Mouse (Mus musculus) liver (tissue): ENCODE results near the gene Iqcf1.
A peak's percentile ranks its signal among the peaks of the same experiment; 100 is the strongest.
"Not testable (repeated sequence)": the region's sequence is repeated elsewhere in the genome, so short reads cannot be mapped to it uniquely, and the experiment has no call there.

Experiments
- DNase-seq: peaks from one replicate; pipeline ENCODE4 v3.0.0-alpha.2; 2020; ENCODE audit warnings: mixed read lengths

The Iqcf1 gene

DNA sequence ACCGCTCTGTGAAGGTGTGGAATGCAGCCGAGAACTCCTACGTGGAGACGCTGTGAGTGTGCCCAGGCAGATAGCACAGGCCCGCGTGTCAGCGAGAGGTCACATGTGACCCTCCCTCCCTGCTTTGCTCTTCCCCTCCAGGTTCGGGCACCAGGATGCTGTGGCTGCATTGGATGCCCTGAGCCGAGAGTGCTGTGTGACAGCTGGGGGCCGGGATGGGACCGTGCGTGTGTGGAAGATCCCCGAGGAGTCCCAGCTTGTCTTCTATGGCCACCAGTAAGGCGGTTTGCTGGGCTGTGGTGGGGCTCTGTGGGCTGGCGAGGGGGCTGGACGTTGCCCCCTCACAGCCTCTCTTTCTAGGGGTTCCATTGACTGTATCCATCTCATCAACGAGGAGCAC lies 16.2 kb upstream of the Iqcf1 start:
- DNase-seq = no peak

DNA sequence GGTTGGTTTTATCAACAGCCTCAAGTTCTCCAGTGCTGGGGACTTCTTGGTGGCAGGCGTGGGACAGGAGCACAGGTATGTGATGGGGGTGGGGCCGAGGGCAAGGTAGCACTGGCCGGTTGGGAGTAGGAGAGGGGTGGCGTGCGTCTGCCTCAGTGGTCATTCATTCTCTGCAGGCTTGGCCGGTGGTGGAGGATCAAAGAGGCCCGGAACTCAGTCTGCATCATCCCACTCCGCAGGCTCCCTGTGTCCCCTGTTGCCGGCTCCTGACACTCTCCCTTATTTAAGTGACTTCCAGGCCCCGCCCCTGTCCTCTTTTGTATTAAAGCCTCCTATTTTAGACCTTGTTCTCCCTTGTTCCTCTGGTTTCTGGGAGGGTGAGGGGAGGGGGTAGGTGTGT lies 14.7 kb upstream of the Iqcf1 start:
- DNase-seq = no peak

DNA sequence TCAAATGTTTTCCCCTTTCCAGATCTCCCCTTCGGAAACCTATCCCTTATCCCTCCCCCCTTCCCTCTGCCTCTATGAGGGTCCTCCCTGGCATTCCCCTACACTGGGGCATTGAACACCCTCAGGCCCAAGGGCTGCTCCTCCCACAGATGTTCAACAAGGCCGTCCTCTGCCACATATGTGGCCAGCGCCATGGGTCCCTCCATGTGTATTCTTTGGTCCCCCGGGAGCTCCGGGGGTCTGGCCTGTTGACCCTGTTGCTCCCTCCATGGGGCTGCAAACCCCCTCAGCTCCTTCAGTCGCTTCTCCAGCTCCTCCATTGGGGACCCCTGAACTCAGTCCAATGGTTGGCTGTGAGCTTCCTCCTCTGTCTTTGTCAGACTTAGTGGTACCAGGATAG lies 12.2 kb upstream of the Iqcf1 start:
- not testable (repeated sequence) for DNase-seq

DNA sequence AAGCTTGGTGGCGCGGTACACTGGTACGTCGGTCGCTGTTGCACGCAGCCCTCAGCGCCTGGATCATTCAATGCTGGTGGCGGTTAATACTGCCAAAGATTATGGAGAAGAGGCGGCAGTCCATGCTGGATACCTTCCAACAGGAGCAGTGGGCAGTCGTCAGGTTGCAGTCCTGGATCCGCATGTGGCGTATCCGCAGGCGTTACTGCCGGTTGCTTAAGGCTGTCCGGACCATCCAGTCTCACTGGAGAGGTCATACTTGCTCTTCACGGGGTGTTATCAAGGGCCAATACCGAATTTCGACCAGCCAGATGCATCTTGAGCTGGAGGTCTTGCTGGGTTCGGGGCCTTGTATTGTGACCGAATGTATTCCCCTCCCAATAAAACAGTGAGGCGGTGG lies 2.1 kb downstream of the Iqcf1 start:
- no peak for DNase-seq

DNA sequence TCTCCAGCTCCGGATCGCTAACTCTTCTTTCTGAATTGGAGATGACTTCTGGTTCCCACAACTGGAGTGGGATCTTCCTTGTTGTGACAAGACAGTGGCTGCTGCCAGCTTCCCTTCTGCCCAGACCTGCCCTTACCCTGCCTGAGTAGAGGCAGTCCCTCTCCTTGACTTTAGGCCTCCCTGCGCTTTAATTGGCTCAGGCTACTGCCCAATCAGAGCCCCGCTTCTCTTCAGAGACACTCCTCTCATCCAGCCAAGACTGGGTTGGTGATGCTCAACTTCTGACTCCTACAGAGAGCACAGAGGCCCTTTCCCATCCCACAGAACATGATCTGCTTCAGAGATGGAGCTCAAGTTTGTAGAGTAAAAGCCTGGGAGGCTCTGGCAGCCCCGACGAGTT lies 4.5 kb downstream of the Iqcf1 start:
- DNase-seq = no peak

DNA sequence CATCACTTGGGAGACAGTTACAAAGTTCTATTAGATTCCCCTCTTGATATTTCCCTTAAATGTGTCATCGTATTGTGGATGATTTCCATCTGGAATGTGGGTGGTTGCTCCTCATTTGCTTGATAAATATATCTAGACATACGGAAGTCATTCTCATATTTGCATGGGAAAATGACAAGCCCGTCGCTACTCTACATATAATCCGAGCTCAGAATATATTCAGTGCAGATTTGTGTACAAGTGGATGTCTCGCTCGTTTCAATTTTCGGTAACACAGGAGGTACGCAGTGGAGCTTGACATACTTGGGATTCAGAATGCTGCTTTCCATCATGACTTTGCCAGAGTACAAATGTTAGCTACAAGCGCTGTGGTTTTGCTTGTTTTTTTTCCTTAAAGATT lies 9.6 kb downstream of the Iqcf1 start:
- DNase-seq = no peak

DNA sequence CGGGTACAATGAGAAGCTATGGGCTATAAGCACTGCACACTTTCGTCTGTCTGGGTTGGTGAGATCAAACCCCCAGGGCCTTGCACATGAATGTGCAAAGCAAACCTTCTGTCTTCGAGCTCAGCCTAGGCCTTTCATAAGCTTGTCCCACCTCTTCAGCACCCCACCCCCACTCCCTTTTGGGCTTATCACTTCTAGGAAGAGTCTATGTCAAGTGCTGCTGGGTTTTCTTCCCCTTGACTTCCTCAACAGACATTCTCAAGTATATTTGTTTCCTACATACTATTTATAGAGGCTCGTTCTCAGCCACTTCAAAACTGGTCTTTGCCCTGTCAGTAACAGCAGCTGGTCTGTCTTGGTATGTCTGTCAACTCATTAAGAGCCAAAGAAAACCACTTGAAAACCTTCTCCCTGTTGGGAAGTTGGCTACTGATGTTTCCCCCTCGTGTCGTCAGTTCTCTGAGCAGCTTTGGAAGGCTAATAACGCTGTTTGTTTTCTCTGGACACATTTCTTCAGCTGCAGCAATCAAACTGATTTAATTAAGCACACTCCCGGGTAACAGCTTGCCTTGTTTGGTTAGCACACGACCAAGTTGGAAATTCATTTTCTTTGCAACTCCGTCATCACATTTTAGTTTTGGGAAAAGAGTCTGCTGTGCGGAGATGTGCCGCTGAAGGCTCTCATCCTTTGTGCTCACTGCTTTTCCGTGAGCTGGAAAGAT lies 13.1 kb downstream of the Iqcf1 start:
- DNase-seq = peak; percentile 27

DNA sequence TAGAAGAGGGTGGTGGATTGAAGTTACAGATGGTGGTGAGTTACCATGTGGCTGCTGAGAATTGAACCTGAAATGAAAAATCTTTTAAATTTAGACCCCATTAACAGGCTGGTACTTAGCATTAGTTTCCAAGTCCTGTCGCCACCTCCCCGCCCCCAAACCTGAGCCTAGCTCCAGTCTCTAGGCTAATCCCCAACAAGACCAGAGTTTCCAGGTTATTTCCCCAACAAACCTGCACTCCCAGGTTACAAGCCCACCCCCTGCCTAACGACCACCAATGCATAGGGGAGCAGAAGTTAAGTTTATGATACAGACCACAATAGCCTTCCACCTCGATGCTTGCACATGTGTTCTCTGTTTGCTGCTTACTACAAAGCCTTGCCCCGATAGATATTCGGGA lies 13.8 kb downstream of the Iqcf1 start:
- no peak for DNase-seq

DNA sequence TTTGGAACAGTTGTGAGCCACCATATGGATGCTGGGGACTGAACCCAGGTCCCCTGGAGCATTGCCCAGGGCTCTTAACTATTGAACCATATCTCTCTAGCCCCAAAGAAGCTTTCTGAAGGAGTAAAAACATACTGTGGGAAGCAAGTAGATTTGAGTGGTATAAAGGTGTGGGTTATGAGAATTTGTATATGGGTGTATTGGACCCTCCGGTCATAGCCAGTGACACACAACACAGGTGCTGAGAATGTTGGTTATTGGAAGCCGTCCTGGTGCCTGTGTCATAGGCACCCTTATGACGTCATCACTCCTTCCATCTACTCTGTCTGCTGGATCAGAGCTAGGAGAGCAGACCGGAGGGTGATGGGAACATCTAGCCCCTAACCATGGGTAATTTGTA lies 14.5 kb downstream of the Iqcf1 start, which contains the start of gene Iqcf5:
Iqcf5 (plus strand) TSS at position 301 of the 400 bp plus-strand sequence.
- DNase-seq = no peak

DNA sequence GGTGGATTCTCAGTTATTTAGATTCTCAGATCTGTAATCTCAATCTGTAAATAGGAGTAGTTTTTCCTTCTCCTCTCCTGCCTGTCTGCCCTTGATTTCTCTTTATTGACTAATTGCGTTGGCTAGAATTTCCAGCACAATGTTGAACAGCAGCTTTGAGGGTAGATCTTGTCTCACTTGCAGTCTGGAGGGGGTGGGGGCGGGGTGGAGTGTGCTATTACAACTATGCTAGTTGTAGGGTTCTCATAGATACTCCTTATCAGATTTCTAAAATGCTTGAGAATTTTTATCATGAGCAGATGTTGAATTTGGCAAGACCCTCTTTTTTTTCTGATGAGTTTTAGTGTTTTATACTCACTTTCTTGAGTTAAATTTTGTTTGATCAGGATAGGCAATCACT lies 19.7 kb downstream of the Iqcf1 start:
- DNase-seq = no peak

DNA sequence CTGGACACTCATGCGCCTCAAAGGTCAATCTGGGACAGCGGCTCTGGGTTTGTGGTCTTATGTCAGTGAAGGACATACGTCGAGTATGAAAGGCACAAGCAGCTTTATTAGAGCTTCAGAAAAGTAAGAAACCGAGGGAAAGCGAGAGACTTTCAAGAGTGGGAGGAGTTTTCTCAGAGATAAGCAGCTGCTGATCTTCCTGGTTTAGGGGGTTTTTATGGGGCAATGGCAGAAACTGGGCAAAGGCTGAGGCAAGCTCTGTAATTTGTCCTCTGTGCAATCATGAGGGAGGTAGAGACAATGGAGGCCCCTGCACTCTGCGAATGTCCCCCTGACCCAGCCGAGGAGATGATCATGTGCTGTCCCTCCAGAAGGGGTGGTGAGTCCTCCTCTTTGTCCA lies 20.1 kb downstream of the Iqcf1 start:
- no peak for DNase-seq

DNA sequence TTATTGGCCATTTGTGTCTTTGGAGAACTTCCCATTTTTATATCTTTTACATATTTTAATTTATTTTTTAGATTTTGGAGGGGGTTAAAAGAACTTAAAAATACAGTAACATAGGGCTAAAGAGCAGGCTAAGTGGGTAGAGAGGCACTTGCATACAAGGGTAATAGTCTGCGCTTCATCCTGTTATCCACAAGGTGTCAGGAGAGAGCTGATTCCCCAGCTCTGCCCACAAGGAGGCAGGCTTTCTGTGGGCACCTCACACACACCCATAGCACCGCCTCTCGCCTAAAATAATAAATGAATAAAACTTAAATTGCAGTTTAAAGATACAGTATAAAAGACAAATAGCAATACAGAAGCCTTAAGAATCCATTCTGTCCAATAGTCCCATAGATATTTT lies 32.1 kb downstream of the Iqcf1 start:
- peak; percentile 21 for DNase-seq

DNA sequence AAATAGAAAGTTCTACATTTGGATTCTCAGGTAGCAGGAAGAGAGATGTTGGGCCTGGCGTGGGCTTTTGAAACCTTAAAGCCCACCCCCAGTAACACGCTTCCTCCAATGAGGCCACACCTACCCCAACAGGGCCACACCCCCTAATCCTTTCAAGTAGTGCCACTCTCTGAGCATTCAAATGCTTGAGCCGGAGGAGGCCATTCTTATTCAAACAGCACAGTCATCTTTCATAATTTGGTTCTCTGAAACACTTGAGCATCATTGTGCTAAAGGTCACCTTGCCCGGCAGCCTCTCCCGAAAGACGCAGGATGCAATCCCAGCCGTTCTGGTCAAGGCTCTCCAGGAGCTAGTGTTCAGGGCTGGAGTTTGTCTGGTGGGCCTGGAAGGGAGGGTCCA lies 34.5 kb downstream of the Iqcf1 start:
- no peak for DNase-seq

DNA sequence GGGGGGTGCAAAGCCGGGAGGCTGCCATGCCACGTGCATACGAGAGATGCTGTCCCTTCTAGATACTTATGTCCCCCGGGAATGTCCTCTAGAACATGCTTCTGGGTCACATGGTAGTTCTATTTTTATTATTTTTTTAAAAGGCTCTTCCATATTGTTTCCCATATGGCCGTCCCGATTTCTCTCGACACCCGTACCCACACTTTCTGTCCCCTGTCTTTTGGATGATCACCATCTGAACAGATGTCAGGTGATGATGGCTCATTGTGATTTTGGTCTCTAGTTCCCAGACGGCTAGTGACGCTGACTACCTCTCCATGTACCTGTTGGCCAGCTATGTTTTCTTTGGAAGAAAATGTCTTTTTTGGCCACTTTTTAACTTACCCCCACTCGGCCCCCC lies 35.2 kb downstream of the Iqcf1 start:
- DNase-seq = no peak
